Mouse (Mus musculus) liver, adult (tissue): ENCODE data around the gene Gpr12.
"Not testable (repeated sequence)": the region's sequence is repeated elsewhere in the genome, so short reads cannot be mapped to it uniquely, and the experiment has no call there.

Experiments
- GATA4 ChIP-seq: IDR thresholded peaks from 2 replicates; pipeline ENCODE4 v1.6.1; 2014; ENCODE audit warnings: mild to moderate bottlenecking, low read length; ENCODE audit not compliant: insufficient replicate concordance

Gene Gpr12

GRCm38 (mm10) chr5:146596612-146597502 lies 11.8 kb upstream of the Gpr12 start:
- TF ChIP-seq GATA4: no peak

DNA sequence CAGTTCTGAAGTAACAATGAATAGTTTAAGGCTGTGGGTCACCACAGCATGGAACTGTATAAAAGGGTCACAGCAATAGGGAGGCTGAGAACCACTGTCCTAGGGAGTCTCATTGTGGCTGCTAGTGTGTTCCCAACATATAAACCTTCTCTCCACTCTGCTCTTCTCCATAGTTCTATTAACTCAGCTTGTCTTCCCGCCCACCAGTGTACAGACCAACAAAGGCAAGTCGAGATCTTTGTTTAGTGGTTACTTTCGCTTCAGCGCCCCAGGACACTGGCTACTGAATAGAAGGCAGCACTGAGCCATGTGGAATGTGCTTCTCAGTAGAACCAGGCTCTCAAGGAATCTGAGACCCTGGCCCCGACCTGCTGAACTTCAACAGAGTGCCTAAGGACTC lies 7.5 kb upstream of the Gpr12 start:
- no peak for TF ChIP-seq GATA4

- no peak for TF ChIP-seq GATA4
Observed at GRCm38 (mm10) chr5:146591636-146592035, 6.6 kb upstream of the Gpr12 start.

GRCm38 (mm10) chr5:146590987-146591386 lies 5.9 kb upstream of the Gpr12 start:
- no peak for TF ChIP-seq GATA4

GRCm38 (mm10) chr5:146586357-146587070 lies 1.5 kb upstream of the Gpr12 start:
- no peak for TF ChIP-seq GATA4

- TF ChIP-seq GATA4: no peak
Observed at GRCm38 (mm10) chr5:146585307-146585651, 240 bp upstream of the Gpr12 start.

DNA sequence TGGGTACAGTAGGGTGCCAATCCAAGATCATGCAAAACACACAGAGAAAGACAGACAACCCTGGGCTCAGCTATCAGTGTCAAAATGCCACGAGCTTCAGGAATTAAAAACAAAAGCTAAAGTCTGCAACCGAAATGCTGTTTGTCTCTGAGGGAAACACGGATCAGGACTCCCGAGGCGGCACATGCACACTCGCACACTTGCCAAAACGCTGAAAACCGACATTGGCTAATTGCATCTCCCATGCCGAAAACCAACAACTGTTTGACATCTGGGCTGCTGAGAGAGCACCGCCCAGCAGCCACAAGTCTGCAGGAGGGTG lies 922 bp downstream of the Gpr12 start:
- no peak for TF ChIP-seq GATA4

- no peak for TF ChIP-seq GATA4
Observed at GRCm38 (mm10) chr5:146576668-146577067, 8.4 kb downstream of the Gpr12 start.

GRCm38 (mm10) chr5:146567054-146567453 lies 18.0 kb downstream of the Gpr12 start:
- TF ChIP-seq GATA4: no peak

- TF ChIP-seq GATA4: no peak
Observed at GRCm38 (mm10) chr5:146564259-146564658, 20.8 kb downstream of the Gpr12 start.

DNA sequence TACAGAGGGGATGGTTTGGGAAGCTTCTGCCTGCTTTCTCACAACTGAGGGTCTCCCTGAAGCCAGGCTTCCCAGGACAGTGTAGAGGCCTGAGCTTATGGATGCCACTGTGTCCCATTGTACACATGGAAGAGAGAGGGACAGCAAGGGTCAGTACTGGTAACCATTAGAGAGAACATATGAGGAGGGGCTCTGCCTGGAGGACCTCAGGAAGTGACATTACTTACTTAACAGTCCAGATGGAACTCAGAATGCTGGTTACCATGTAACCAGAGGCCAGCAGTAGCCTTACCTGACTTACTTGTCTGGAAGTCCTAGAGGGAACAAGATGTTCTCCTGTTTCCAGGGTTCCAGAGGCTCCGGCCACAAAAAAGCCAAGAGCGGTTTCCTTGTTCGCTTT lies 29.2 kb downstream of the Gpr12 start, which contains the start of gene Gm3415:
TSS of gene Gm3415 (plus strand) at position 301 of the 400 bp plus-strand sequence.
- not testable (repeated sequence) for TF ChIP-seq GATA4

DNA sequence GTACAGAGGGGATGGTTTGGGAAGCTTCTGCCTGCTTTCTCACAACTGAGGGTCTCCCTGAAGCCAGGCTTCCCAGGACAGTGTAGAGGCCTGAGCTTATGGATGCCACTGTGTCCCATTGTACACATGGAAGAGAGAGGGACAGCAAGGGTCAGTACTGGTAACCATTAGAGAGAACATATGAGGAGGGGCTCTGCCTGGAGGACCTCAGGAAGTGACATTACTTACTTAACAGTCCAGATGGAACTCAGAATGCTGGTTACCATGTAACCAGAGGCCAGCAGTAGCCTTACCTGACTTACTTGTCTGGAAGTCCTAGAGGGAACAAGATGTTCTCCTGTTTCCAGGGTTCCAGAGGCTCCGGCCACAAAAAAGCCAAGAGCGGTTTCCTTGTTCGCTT lies 47.7 kb downstream of the Gpr12 start, which contains the start of gene Gm3409:
TSS of gene Gm3409 (plus strand) at position 301 of the 400 bp plus-strand sequence.
- TF ChIP-seq GATA4: not testable (repeated sequence)
